Mouse (Mus musculus): Measurements from ENCODE around the gene Sfpq.

GRCm38 (mm10) chr4:127016366-127016765, 4.8 kb upstream of the Sfpq start:
- TF ChIP-seq CTCF (IDR thresholded peaks at IDR 0.05; ENCODE audit: borderline replicate concordance, insufficient read depth, low read depth, low read length) (no peak), POLR2A (IDR thresholded peaks at IDR 0.05; ENCODE audit: borderline replicate concordance, insufficient read depth, low read length) (no peak)
